Mouse (Mus musculus): ENCODE results near the gene Fignl1. TPM values are rescaled to one million over a fixed set of nuclear protein-coding genes. Genes with fewer than 3 reads are reported as not detected.

Fignl1 gene
- polyA plus RNA-seq, 1 experiment from 2014 or later = 52.8 TPM

DNA sequence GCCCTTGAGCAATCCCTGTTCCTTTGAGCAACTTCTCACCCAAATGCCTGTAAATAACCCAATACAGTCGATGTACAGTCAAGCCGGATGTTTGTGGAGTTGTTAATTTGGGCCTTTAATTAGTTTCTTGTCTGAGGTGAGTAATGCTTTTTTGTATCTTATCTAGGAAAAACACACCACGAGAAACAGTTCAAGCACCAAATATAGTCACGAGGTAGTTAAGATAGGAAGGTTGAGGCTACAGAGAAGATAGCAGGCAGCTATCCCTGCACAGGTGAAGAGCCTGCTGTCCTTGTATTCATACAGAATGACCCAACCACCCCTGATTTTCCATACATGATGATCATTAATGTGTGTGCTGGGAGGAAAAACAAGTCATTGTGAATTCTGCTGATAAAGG, 32.8 kb upstream of the Fignl1 start:
- H3K4me3 ChIP-seq (replicated peaks) = no peak overlapping the region
- H3K27me3 ChIP-seq (replicated peaks) = no peaks in the 10 kb centered on the region
- ATAC-seq = no peak
- H3K36me3 ChIP-seq = no peaks in the 10 kb centered on the region
- H3K27ac ChIP-seq = no peak overlapping the region
- no peaks in the 10 kb centered on the region for H3K9me3 ChIP-seq
- no peak overlapping the region for H3K4me2 ChIP-seq (replicated peaks)
- 54% methylated on average over 4 of the region's 4 CpGs for WGBS
- no peak overlapping the region for H3K9ac ChIP-seq
- H3K4me1 ChIP-seq (replicated peaks) = peaks cover 24% of the 10 kb centered on the region

GRCm38 (mm10) chr11:11840746-11841145, 32.0 kb upstream of the Fignl1 start:
- Histone ChIP-seq H3K9me3 (no peaks in the 10 kb centered on the region), H3K4me2 (replicated peaks) (no peak overlapping the region), H3K4me3 (replicated peaks) (no peak overlapping the region), H3K27ac (no peak overlapping the region), H3K4me1 (replicated peaks) (peaks cover 30% of the 10 kb centered on the region), H3K9ac (no peak overlapping the region), H3K27me3 (replicated peaks) (no peaks in the 10 kb centered on the region), H3K36me3 (no peaks in the 10 kb centered on the region)
- 69% methylated on average over 2 of the region's 2 CpGs for WGBS
- no peak for ATAC-seq

DNA sequence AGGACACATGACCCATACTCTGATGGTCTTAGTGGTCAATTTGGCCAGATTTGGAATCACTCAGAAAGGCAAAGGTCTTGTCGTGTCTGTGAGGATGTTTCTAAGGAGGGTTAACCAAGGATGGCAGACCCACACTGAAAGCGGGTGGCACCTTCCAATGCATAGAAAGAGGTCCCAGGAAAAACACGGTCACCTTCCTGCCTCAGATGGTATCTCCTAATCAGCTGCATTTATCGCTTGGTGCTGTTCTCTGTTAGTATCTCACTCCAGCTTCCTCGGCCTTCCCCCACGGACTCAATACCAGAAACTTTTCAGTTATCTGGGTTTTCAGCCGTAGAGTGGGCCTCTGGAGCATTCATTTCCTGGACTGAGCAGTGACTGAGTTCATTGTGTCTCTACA, 31.1 kb upstream of the Fignl1 start:
- H3K36me3 ChIP-seq = no peaks in the 10 kb centered on the region
- H3K4me2 ChIP-seq (replicated peaks) = no peak overlapping the region
- H3K4me3 ChIP-seq (replicated peaks) = no peak overlapping the region
- H3K4me1 ChIP-seq (replicated peaks) = peaks cover 30% of the 10 kb centered on the region
- H3K9ac ChIP-seq = no peak overlapping the region
- no peaks in the 10 kb centered on the region for H3K9me3 ChIP-seq
- H3K27ac ChIP-seq = no peak overlapping the region
- WGBS = 85% methylated on average over 7 of the region's 7 CpGs
- H3K27me3 ChIP-seq (replicated peaks) = no peaks in the 10 kb centered on the region
- no peak for ATAC-seq

DNA sequence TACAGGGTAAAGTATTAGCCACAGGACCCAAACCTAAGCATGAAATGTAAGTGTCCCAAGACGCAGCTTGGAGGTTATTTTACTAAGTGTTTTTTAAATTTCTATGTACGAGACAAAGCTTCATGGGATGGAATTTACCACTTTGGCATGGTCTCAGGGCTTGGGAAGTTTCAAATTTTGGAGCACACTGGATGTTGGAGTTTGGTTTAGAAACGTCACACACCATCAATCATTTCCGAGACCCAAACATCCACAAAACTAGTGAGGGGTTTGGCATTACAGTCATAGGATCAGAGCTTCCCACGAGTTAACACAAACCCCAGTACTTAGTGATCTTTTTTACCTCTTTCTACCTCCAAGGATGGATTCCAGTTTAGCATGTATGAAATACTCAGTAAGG, 28.6 kb upstream of the Fignl1 start:
- H3K27me3 ChIP-seq (replicated peaks) = no peaks in the 10 kb centered on the region
- peaks cover 33% of the 10 kb centered on the region for H3K4me1 ChIP-seq (replicated peaks)
- H3K4me3 ChIP-seq (replicated peaks) = no peak overlapping the region
- H3K9ac ChIP-seq = no peak overlapping the region
- ATAC-seq = no peak
- no peaks in the 10 kb centered on the region for H3K9me3 ChIP-seq
- WGBS = 56% methylated on average over 5 of the region's 5 CpGs
- H3K4me2 ChIP-seq (replicated peaks) = peak overlapping the region; percentile 42; the same call in 1 of the 2 replicates
- H3K27ac ChIP-seq = peak overlapping the region; percentile 60
- H3K36me3 ChIP-seq = no peaks in the 10 kb centered on the region

DNA sequence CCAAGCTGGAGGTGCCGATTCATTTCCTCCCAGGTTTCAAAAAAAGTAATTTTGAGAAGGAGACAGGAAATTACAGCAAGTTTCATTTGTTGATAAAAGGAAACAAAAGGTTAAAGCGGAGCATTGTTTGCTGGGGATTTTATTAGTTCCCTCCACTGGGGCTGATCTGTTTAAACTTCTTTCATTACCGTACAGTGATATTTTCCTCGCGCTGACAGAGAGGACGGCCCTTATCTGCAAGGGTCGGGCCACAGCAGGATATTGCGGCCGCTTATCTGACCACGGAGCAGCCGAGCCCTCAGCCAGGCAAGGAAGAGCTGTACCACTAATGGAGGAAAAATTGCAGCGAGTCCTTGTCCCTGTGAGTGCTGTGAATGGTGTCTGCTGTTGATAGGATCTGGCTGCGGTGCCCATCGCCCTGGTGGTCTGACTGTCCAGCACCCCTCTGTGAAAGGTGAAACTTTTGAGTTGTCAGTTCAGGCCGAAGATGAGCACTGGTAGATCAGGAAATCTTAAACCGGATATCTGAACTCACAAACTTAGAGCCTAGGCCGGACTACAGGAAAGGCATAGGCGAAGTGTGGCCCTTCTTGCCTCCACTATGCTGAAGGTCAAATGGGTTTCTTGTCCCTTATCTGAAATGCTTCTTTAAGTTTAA, 28.1 kb upstream of the Fignl1 start:
- peak overlapping the region; percentile 42 for H3K4me2 ChIP-seq (replicated peaks)
- peak; percentile 72 for ATAC-seq
- no peaks in the 10 kb centered on the region for H3K9me3 ChIP-seq
- peak overlapping the region; percentile 60 for H3K27ac ChIP-seq
- H3K36me3 ChIP-seq = no peaks in the 10 kb centered on the region
- 0 out of 2 replicates have a peak overlapping the region, but pooled peaks have one; percentile 18 for H3K9ac ChIP-seq
- no peaks in the 10 kb centered on the region for H3K27me3 ChIP-seq (replicated peaks)
- peaks cover 38% of the 10 kb centered on the region for H3K4me1 ChIP-seq (replicated peaks)
- 25% methylated on average over 18 of the region's 18 CpGs for WGBS
- H3K4me3 ChIP-seq (replicated peaks) = no peak overlapping the region

- Histone ChIP-seq H3K27me3 (replicated peaks) (no peaks in the 10 kb centered on the region), H3K9me3 (no peaks in the 10 kb centered on the region), H3K4me2 (replicated peaks) (peak overlapping the region; percentile 42), H3K36me3 (no peaks in the 10 kb centered on the region), H3K4me1 (replicated peaks) (peaks cover 42% of the 10 kb centered on the region), H3K27ac (peak overlapping the region; percentile 60), H3K9ac (0 out of 2 replicates have a peak overlapping the region, but pooled peaks have one; percentile 18), H3K4me3 (replicated peaks) (no peak overlapping the region)
- no peak for ATAC-seq
- WGBS = 53% methylated on average over 8 of the region's 8 CpGs
These were observed 27.5 kb upstream of the Fignl1 start for GRCm38 (mm10) chr11:11836262-11836661.

GRCm38 (mm10) chr11:11835791-11836190, 27.0 kb upstream of the Fignl1 start:
- Histone ChIP-seq H3K27me3 (replicated peaks) (no peaks in the 10 kb centered on the region), H3K9me3 (no peaks in the 10 kb centered on the region), H3K27ac (no peak overlapping the region), H3K4me1 (replicated peaks) (peaks cover 46% of the 10 kb centered on the region), H3K4me3 (replicated peaks) (no peak overlapping the region), H3K9ac (no peak overlapping the region), H3K4me2 (replicated peaks) (no peak overlapping the region), H3K36me3 (no peaks in the 10 kb centered on the region)
- WGBS = 72% methylated on average over 4 of the region's 4 CpGs
- no peak for ATAC-seq

DNA sequence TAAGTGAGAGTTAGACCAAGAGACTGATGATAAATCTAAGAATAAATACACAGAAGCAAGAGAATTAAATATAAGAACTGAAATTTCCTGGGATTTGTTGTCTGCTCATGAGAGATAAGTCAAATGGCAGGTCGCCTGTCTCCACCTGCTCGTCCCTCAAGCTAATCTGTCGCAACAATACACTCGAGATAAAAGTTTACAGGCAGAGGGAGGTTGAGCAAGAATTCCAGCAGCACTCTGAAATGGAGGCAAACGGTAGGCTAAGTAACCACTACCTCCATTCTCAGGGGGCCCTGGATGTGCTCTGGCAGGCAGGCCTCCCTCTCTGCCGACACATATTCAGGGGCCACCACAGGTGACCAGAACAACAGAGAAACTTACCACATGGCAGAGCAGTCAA, 26.6 kb upstream of the Fignl1 start:
- H3K9ac ChIP-seq = no peak overlapping the region
- WGBS = 32% methylated on average over 6 of the region's 6 CpGs

GRCm38 (mm10) chr11:11833100-11833499, 24.3 kb upstream of the Fignl1 start:
- peaks cover 63% of the 10 kb centered on the region for H3K4me1 ChIP-seq (replicated peaks)

More for the DNA sequence above, 26.6 kb upstream of the Fignl1 start:
- Histone ChIP-seq H3K36me3 (no peaks in the 10 kb centered on the region), H3K4me2 (replicated peaks) (no peak overlapping the region), H3K9me3 (no peaks in the 10 kb centered on the region), H3K27ac (0 out of 2 replicates have a peak overlapping the region, but pooled peaks have one; percentile 29), H3K27me3 (replicated peaks) (no peaks in the 10 kb centered on the region), H3K4me3 (replicated peaks) (no peak overlapping the region), H3K4me1 (replicated peaks) (peaks cover 46% of the 10 kb centered on the region)
- peak; percentile 37 for ATAC-seq

DNA sequence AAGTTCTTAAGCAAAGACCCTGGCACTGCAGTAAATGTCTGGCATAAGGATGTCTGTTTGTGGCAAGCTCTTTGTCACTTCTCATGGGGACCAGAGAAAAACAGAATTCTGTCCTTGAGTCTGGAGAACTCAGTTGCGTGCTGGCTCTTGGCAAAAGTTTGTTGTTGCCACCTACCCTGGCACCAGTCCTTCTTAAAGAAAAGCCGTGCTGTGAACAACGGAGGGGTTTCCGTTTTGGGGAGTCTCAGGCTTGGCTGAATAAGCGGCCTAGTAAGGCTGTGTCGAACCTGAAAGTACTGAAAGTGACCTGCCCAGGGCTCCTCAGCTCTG, 24.0 kb upstream of the Fignl1 start:
- H3K9ac ChIP-seq = no peak overlapping the region
- H3K9me3 ChIP-seq = no peaks in the 10 kb centered on the region
- H3K4me2 ChIP-seq (replicated peaks) = no peak overlapping the region
- no peak overlapping the region for H3K4me3 ChIP-seq (replicated peaks)
- H3K27me3 ChIP-seq (replicated peaks) = no peaks in the 10 kb centered on the region
- peak overlapping the region; percentile 88 for H3K27ac ChIP-seq
- H3K4me1 ChIP-seq (replicated peaks) = peaks cover 60% of the 10 kb centered on the region
- no peaks in the 10 kb centered on the region for H3K36me3 ChIP-seq
- WGBS = 42% methylated on average over 6 of the region's 6 CpGs
- ATAC-seq = no peak

More at GRCm38 (mm10) chr11:11833100-11833499, 24.3 kb upstream of the Fignl1 start:
- Histone ChIP-seq H3K27ac (peak overlapping the region; percentile 88), H3K9ac (no peak overlapping the region), H3K36me3 (no peaks in the 10 kb centered on the region), H3K9me3 (no peaks in the 10 kb centered on the region), H3K4me2 (replicated peaks) (no peak overlapping the region), H3K27me3 (replicated peaks) (no peaks in the 10 kb centered on the region), H3K4me3 (replicated peaks) (no peak overlapping the region)
- WGBS = 38% methylated on average over 8 of the region's 8 CpGs
- no peak for ATAC-seq

DNA sequence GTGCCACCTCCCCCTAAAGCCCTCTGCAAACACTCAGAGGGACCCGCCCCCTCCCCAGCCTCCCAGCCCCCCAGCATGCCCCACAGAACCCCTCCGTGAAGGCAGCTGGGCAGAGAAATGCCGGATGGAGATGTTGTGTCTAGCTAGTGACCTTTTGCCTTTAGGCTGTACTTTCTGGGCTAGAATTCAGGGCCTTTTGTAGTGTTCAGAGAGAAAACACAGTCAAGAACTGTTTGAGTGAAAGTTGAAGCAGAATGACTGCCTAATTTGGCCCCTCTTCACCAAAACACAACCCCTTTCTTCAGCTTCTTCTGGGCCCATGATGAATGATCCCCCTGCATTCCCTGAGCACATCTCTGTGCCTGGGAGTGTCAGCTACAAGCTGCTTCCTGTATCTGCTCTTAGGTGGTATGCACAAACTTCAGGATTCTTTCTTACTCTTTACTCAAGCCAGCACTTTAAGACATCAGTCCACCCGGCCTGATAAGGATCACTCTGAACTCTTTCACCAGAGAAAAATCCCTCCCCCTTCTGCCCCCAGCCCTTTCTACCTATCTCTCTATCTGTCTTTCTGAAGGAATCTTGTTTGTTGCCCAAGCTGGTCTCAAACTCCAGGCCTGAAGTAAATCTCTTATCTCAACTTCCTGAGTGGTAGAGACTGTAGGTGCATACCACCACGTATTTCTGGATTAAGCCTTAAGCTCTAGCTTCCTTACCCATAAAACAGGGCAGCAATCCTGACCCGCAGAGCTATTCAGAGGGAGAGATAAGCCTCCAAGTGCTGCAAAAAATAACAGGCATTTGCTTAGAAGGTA, 23.4 kb upstream of the Fignl1 start:
- Histone ChIP-seq H3K4me2 (replicated peaks) (peak overlapping the region; percentile 14; the same call in 1 of the 2 replicates), H3K9me3 (no peaks in the 10 kb centered on the region), H3K27me3 (replicated peaks) (no peaks in the 10 kb centered on the region), H3K36me3 (no peaks in the 10 kb centered on the region; the same call in 1 of the 2 replicates), H3K4me1 (replicated peaks) (peaks cover 54% of the 10 kb centered on the region), H3K27ac (peak overlapping the region; percentile 88), H3K4me3 (replicated peaks) (no peak overlapping the region), H3K9ac (peak overlapping the region; percentile 34; the same call in 1 of the 2 replicates)
- 8% methylated on average over 6 of the region's 6 CpGs for WGBS
- ATAC-seq = no peak

GRCm38 (mm10) chr11:11831526-11831925, 22.8 kb upstream of the Fignl1 start:
- Histone ChIP-seq H3K9ac (0 out of 2 replicates have a peak overlapping the region, but pooled peaks have one; percentile 34), H3K4me3 (replicated peaks) (no peak overlapping the region), H3K36me3 (no peaks in the 10 kb centered on the region; the same call in 1 of the 2 replicates), H3K27ac (peak overlapping the region; percentile 88), H3K27me3 (replicated peaks) (no peaks in the 10 kb centered on the region), H3K4me2 (replicated peaks) (peak overlapping the region; percentile 14; the same call in 1 of the 2 replicates), H3K4me1 (replicated peaks) (peaks cover 50% of the 10 kb centered on the region), H3K9me3 (no peaks in the 10 kb centered on the region)
- WGBS = 19% methylated on average over 6 of the region's 6 CpGs
- ATAC-seq = no peak

Data from intestine, embryonic 15.5 days (tissue).